In the genomic region with DNA sequence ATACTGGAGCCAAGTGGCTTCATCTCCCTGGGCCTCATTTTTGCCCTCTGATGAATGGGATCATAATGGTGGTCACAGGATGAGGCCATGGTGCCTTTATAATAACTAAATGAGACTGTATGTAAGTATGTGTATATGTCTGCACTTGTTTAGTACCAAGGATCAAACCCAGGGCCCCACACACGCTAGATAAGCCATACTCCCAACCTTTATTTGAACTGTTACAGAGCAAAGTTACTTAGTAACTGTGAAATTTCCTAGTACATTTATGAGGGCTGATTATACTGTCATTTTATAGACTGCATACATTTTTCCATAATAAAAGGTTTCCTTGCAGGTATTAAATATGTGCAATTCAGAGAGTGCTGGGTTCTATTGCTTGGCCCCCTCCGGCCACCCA, we compare ENCODE assay signal across 17 mouse cellular contexts. TPM values are rescaled to one million over a fixed set of nuclear protein-coding genes. Genes with fewer than 3 reads are reported as not detected.
"Had no signal": no experiment of that assay in that cellular context is flagged by ENCODE, and none has a peak within 500 bp of the region (broad histone marks: within the 10 kb centered on the region; RNA-seq: fewer than 3 reads in every experiment).

No protein-coding gene starts in this region.

- H3K27ac ChIP-seq: neural tube, embryonic 13.5 days; neural tube, embryonic 15.5 days; stomach, embryonic 15.5 days; stomach, postnatal 0 days had no signal

- H3K9me3 ChIP-seq: neural tube, embryonic 13.5 days; neural tube, embryonic 15.5 days; stomach, embryonic 15.5 days had no signal

- H3K36me3 ChIP-seq: neural tube, embryonic 13.5 days; neural tube, embryonic 15.5 days; stomach, embryonic 15.5 days had no signal

- H3K4me3 ChIP-seq: neural tube, embryonic 13.5 days; neural tube, embryonic 15.5 days; stomach, embryonic 15.5 days had no signal

- DNase-seq: retina, postnatal 1 day; right cerebral cortex, adult 18-20 months; right cerebral cortex, postnatal 14 days; right cerebral cortex, postnatal 25 days; right cerebral cortex, postnatal 4 days; spleen, adult 18-20 months; thymus, adult 18-20 months; thymus, adult 2 months; thymus, postnatal 14 days; thymus, postnatal 25 days; thymus, postnatal 36 days; thymus, postnatal 4 days had no signal

- H3K27me3 ChIP-seq: neural tube, embryonic 13.5 days; neural tube, embryonic 15.5 days; stomach, embryonic 15.5 days had no signal

- H3K4me1 ChIP-seq: neural tube, embryonic 13.5 days; neural tube, embryonic 15.5 days; stomach, embryonic 15.5 days had no signal

- H3K4me2 ChIP-seq: neural tube, embryonic 13.5 days; neural tube, embryonic 15.5 days; stomach, embryonic 15.5 days had no signal

- H3K9ac ChIP-seq: neural tube, embryonic 13.5 days; neural tube, embryonic 15.5 days; stomach, embryonic 15.5 days had no signal

RNA-seq across cellular contexts. Expression of a gene that starts 49.5 kb away (rescaled TPM):
- total RNA-seq: neutrophil, adult 5-6 weeks had no signal
